Mouse (Mus musculus) T-helper 2 cell (primary cell): ENCODE results near the gene Nos3.

Source experiments
- in situ Hi-C: fragments of 300-600 bp; cut with MboI, MseI; formaldehyde crosslinking; loops from one replicate; pipeline ENCODE4 v1.15.1; 2025; ENCODE audit warnings: high pct_unique_total_duplicates

Nos3 gene

DNA sequence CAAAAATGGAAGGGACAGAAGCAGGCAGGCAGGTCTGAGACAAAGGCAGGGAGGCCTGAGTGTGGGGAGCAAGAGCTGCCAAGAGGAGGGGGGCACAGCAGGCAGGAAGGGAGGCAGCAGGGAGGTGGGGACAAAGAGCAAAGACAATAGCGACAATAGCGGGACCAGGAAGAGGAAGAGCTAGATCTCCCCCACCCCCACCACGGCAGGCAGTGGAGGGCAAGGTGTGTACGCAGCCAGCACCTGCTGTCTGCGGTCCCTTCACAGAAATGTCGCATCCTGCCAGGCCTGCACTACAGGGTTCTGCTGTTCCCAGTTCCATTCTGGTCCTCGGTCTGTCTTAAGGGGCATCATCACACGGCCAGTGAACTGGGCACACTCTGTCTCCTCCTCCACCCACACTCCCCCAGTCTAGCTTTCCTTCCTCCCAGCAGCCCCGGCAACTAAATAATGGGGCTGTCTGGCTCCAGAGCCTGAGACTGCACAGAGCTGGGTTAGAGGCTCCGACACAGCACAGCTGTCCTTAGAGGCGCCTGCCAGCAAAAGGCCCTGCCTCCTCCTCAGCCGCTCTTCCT, 20.0 kb upstream of the Nos3 start:
- in situ Hi-C loops = no loop called here

DNA sequence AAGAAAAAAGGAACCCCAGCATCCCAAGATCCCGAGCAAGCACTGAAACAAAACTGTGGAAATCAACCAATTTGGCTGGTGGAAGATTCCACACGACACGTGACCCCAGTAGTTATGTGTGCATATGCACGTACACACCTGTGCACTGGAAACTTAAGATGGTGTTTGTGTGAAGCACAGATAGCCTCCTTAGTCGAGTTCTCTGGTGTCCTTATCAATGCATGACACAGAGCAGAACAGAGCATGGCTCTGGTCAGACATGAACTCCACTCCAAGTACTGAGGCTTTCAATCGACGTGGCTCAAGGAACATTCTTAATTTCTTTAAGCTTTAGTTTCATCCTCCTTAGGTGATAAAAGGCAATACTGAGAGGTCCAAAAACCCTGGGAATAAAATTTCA, 18.3 kb upstream of the Nos3 start:
- in situ Hi-C loops = no loop called here

DNA sequence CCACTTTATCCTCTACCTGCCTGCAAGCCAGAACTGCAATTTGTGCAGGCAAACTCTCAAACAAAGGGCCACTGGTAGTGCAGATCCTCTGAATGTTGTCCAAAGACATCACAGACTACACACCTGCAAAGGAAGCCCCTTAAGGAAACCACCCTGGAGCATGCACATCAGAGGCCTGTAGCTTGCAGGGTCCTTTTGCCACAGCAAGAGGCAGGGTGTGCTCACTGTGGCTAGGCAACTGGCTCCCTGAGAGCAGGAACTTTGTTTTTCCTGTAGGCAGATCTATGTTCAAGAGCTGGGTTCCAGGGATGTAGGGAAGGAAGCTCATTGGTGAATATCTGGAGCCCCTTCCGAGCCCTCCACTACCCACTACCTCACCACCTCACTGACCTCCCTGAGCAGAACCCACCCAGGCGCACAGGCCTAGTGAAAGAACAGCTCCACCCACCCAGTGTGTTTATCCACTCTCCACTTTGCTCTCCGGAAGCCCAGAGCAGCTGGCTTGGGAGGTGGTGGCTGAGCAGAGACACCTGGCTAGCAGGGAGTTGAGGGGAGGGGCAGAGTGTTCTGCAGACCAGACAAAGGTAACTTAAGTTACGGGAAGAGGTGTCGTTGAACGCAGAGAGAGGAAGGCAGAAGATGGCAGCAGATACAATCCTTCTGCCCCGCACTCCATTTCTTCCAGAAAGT, 17.3 kb upstream of the Nos3 start:
- in situ Hi-C loops = no loop called here

DNA sequence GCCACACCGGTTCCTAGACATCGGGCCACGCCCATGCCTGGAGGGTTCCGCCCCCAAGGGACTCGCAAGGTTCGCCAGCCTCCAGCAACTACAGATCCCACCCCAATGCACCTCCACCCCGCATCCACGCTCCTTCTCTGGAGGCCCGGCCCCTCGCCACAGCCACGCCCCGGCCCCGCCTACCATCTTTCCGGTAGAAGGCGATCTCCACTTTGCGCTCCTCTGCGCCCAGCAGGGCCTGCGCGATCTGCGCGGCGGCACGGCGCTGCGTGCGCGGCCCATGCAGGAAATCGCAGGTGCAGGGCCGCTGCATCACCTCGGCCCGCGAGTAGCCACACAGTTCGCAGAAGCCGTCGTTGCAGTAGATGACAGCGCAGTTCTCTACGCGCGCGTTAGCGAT, 16.5 kb upstream of the Nos3 start:
- in situ Hi-C loops = no loop called here

- in situ Hi-C loops = no loop called here
Measured at GRCm38 (mm10) chr5:24348546-24348945, 16.1 kb upstream of the Nos3 start.

GRCm38 (mm10) chr5:24350073-24350472, 14.5 kb upstream of the Nos3 start:
- in situ Hi-C loops = no loop called here

DNA sequence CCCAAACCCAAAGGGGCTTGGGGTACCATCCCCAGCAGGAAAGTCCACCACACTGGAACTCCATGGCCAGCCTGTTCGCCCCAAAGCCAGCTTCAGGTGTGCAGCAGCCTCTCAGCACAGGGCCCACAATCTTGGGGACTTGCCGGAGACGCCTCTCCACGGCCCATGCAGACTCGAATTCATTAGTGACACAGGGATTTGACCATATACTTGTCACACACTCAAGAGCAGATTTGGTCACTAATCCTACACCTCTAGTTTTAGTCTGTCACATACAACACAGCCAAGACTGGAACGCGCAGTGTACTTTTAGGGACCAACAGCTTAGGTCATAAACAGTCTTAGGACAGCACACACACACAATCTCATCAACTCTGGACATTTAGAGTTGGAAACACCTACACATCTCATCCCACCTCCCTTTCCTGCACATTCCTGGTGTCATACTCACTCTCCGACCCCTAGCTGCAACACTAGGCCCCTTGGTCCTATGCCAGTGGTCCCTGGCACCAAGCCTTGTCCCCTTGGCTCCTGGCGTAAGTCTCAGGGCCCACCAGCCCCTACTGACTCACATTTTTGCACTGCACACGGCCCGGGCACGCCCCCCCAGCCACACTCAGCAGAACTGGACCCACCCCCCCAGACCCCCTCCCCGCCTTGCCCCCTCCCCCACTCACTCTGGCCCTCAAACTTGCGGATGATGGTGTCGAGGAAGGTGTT, 13.9 kb upstream of the Nos3 start:
- in situ Hi-C loops = no loop called here

GRCm38 (mm10) chr5:24351278-24351677, 13.3 kb upstream of the Nos3 start, which contains the start of gene Kcnh2:
Gene Kcnh2, minus strand, starts transcription at chr5:24351604.
- in situ Hi-C loops = no loop called here

GRCm38 (mm10) chr5:24351701-24352171, 12.9 kb upstream of the Nos3 start:
- in situ Hi-C loops = no loop called here

DNA sequence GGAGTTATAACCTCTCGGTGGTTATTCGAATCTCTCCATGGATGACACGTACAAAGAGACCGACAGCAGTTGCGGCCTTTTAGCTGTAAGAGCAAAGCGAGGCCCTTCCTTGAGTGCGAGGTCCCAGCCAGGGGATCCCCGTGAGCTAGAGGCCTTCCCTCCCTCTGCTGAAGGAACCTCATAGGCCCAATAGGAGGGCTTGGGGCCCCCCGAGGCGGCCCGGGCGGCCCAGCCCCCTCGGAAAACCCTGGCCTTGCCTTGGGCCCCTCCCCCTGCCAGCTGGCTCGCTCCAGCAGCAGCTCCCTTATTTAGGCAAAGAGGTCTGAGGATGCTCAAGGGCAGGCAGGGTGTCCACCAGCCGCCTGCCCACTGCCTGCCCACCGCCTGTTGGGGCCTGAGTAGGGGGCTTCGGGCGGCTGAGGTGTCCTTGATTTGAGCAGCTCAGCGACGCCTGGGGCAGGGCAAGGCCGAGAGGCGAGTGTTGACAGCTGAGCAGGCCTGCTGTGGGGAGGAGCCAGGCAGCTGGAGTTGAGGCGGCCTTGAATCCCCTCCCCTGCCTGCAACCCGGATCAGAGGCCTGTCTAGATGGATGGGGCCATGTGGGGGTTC, 12.3 kb upstream of the Nos3 start:
- in situ Hi-C loops = no loop called here

GRCm38 (mm10) chr5:24353327-24353726, 11.3 kb upstream of the Nos3 start:
- in situ Hi-C loops = no loop called here

GRCm38 (mm10) chr5:24356764-24357163, 7.8 kb upstream of the Nos3 start:
- in situ Hi-C loops = loop anchor here (5.0 kb wide), 1 partner anchor 79 kb away; no protein-coding TSS in a partner anchor

DNA sequence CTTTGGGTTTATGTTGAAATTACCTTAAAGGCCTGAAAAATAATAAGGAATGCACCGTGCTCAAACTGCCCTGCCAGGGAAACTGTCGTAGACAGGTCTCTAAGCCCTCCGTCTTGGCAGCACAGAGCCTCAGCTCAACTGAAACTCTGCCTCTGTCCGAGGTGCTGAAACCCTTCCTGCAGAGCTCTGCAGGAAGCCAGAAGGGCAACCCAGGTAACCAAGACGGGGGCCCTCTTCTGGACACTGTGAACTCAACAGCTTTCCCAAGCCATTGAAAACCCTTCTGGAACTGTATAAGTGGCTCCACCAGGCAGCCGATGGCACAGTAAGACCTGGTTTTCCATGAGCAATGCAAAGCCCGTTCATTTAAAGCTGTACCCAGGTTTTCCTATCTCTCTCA, 7.1 kb upstream of the Nos3 start:
- in situ Hi-C loops = loop anchor here (5.0 kb wide), 1 partner anchor 80 kb away; no protein-coding TSS in a partner anchor

GRCm38 (mm10) chr5:24360792-24361454, 3.7 kb upstream of the Nos3 start:
- in situ Hi-C loops = no loop called here

- in situ Hi-C loops = no loop called here
Measured at GRCm38 (mm10) chr5:24363467-24363866, 1.1 kb upstream of the Nos3 start.

DNA sequence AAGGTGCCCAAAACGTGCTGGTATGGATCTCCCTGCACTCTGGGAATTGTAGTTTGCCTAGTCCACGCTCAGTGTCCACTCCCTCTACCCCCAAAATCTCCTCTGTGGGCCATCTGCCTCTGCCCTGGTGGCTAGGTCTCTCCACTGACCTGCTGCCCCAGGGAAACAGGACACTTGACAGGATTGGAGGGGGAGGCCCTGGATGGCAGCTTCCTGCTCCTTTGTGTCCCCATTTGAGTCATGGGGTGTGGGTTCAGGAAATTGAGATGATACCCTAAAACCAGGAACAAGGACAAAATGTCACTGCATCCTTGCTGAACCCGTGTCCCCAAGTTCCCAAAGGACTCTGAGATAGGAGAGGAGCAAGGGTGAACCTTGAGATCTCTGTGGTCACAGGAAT, 549 bp upstream of the Nos3 start:
- in situ Hi-C loops = no loop called here

DNA sequence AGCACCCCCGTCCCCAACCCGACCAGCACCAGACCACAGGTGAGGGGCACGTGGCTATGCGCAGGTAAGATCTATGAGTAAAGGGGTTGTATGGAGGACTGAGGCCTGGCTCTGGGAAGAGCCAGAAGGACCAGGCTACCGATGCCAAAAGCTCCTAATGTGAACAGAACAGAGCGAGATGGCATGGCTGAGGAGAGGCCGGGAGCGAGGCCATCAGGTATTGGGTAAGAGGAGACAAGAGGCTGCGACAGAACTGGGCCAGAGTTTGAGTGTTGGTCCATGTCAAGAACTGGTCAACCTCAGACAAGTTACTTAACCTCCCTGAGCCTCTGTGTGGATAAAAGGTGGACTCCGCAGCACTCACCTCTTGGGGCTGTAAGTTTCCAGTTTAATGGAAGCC, 353 bp downstream of the Nos3 start:
- in situ Hi-C loops = no loop called here

- in situ Hi-C loops = no loop called here
Measured at GRCm38 (mm10) chr5:24365528-24365927, 918 bp downstream of the Nos3 start.

DNA sequence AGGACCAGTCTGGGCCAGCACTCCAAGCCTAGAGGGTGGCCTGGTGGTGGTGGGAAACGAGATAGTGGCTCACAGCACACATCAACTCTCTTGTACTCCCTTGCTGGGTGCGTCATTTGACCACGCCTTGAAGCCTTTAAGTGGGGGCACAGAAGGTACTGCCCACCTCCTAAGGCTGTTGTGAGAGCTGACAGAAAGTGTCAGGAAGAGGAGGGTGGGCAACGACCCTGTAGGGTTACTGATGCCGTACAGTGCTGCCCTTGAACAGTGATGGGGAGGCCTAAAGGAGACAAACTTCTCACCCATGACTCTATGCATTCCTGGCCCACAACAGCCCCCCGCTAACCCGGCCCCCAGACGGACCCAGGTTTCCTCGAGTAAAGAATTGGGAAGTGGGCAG, 1.8 kb downstream of the Nos3 start:
- in situ Hi-C loops = no loop called here

DNA sequence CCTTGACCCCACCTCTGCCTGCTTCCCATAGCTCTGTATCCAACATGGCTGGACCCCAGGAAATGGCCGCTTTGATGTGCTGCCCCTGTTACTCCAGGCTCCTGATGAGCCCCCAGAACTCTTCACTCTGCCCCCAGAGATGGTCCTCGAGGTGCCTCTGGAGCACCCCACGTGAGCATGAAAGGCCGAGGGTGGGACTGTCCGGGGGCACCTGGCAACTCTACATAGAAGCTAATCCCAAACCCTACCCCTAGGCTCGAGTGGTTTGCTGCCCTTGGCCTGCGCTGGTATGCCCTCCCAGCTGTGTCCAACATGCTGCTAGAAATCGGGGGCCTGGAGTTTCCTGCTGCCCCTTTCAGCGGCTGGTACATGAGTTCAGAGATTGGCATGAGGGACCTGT, 5.2 kb downstream of the Nos3 start:
- in situ Hi-C loops = no loop called here

DNA sequence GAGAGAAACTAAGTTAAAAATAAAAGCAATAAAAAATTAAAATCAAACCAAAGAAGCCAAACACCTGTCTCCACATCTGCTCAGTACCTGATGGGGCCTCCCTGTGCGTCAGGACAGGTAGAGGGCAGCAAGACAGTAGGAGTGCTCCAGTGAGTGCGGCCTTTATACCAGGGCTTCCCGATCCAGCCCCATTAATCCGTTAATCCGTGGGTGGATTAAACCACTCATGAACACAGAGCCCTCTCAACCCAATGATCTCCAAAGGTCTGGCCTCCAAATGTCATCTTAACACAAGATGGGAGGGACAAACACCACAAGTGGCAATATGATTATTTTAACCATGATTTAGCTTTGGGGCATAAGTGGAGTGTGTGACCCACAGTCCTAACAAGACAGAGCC, 9.2 kb downstream of the Nos3 start:
- in situ Hi-C loops = no loop called here

GRCm38 (mm10) chr5:24374216-24374615, 9.6 kb downstream of the Nos3 start:
- in situ Hi-C loops = no loop called here
